Mouse (Mus musculus) c-Kit-negative CD71-positive TER-119-positive erythroid progenitor cells, embryonic 14.5 days (primary cell): ENCODE results near the gene Cnr2.

Source experiments
- DNase-seq: peaks from one replicate; pipeline ENCODE4 v3.0.0-alpha.2; 2013; ENCODE audit warnings: low read depth, low spot score

The Cnr2 gene

GRCm38 (mm10) chr4:135895071-135895571 lies at the start of gene Cnr2:
Gene Cnr2, plus strand, starts transcription at chr4:135895394.
- no peak for DNase-seq

- no peak for DNase-seq
Measured at GRCm38 (mm10) chr4:135847581-135847980, 47.6 kb upstream of the Cnr2 start.

GRCm38 (mm10) chr4:135850411-135851095 lies 44.6 kb upstream of the Cnr2 start:
- no peak for DNase-seq

- peak; percentile 76 for DNase-seq
Measured at GRCm38 (mm10) chr4:135851942-135852341, 43.3 kb upstream of the Cnr2 start.

- no peak for DNase-seq
Measured at GRCm38 (mm10) chr4:135853987-135854546, 41.1 kb upstream of the Cnr2 start.

GRCm38 (mm10) chr4:135854630-135855029 lies 40.6 kb upstream of the Cnr2 start:
- no peak for DNase-seq

- DNase-seq: no peak
Measured at GRCm38 (mm10) chr4:135855080-135855479, 40.1 kb upstream of the Cnr2 start.

GRCm38 (mm10) chr4:135855536-135856222 lies 39.5 kb upstream of the Cnr2 start, which contains the start of gene Srsf10:
Gene Srsf10, plus strand, starts transcription at chr4:135855747.
- DNase-seq: peak; percentile 91

GRCm38 (mm10) chr4:135856223-135857091 lies 38.7 kb upstream of the Cnr2 start:
- no peak for DNase-seq

GRCm38 (mm10) chr4:135857597-135858186 lies 37.5 kb upstream of the Cnr2 start:
- DNase-seq: no peak

- no peak for DNase-seq
Measured at GRCm38 (mm10) chr4:135868996-135869395, 26.2 kb upstream of the Cnr2 start.

- DNase-seq: no peak
Measured at GRCm38 (mm10) chr4:135870227-135871023, 24.8 kb upstream of the Cnr2 start.

- DNase-seq: no peak
Measured at GRCm38 (mm10) chr4:135872015-135872414, 23.2 kb upstream of the Cnr2 start.

- no peak for DNase-seq
Measured at GRCm38 (mm10) chr4:135872589-135873391, 22.4 kb upstream of the Cnr2 start.

- DNase-seq: peak; percentile 88
Measured at GRCm38 (mm10) chr4:135873526-135874202, 21.5 kb upstream of the Cnr2 start, which contains the start of gene Pnrc2. Gene Pnrc2, minus strand, starts transcription at chr4:135873850.

- no peak for DNase-seq
Measured at GRCm38 (mm10) chr4:135874564-135875535, 20.3 kb upstream of the Cnr2 start.

GRCm38 (mm10) chr4:135875546-135875945 lies 19.6 kb upstream of the Cnr2 start:
- DNase-seq: no peak
